Mouse (Mus musculus) A20 (cell line): ENCODE data around the gene Mdh2.

Source experiments
- DNase-seq: peaks from one replicate; pipeline ENCODE4 v3.0.0-alpha.2; 2011; ENCODE audit warnings: low read depth, low spot score

Gene Mdh2

GRCm38 (mm10) chr5:135778471-135779445 is at the start of gene Mdh2:
Gene Mdh2 (plus strand): TSS chr5:135778480.
- DNase-seq: peak; percentile 100

GRCm38 (mm10) chr5:135729351-135729750 is 48.9 kb upstream of the Mdh2 start:
- DNase-seq: no peak

- DNase-seq: no peak
Observed at GRCm38 (mm10) chr5:135730278-135730677, 48.0 kb upstream of the Mdh2 start.

- DNase-seq: no peak
Observed at GRCm38 (mm10) chr5:135730916-135731315, 47.4 kb upstream of the Mdh2 start.

GRCm38 (mm10) chr5:135731322-135731721 is 47.0 kb upstream of the Mdh2 start:
- DNase-seq: no peak

GRCm38 (mm10) chr5:135733071-135733470 is 45.2 kb upstream of the Mdh2 start:
- DNase-seq: no peak

GRCm38 (mm10) chr5:135734057-135734680 is 44.1 kb upstream of the Mdh2 start:
- DNase-seq: no peak

GRCm38 (mm10) chr5:135735741-135736140 is 42.5 kb upstream of the Mdh2 start:
- no peak for DNase-seq

GRCm38 (mm10) chr5:135736544-135736943 is 41.7 kb upstream of the Mdh2 start:
- DNase-seq: no peak

- DNase-seq: peak; percentile 28
Observed at GRCm38 (mm10) chr5:135737154-135737553, 41.1 kb upstream of the Mdh2 start.

GRCm38 (mm10) chr5:135738266-135738665 is 40.0 kb upstream of the Mdh2 start:
- no peak for DNase-seq

GRCm38 (mm10) chr5:135742156-135742555 is 36.1 kb upstream of the Mdh2 start:
- no peak for DNase-seq

GRCm38 (mm10) chr5:135742941-135743740 is 35.1 kb upstream of the Mdh2 start:
- DNase-seq: peak; percentile 10

- peak; percentile 91 for DNase-seq
Observed at GRCm38 (mm10) chr5:135743741-135744609, 34.3 kb upstream of the Mdh2 start, which contains the start of gene Tmem120a. Gene Tmem120a (minus strand): TSS chr5:135744448.

GRCm38 (mm10) chr5:135744742-135745141 is 33.5 kb upstream of the Mdh2 start:
- no peak for DNase-seq

GRCm38 (mm10) chr5:135751041-135751440 is 27.2 kb upstream of the Mdh2 start:
- no peak for DNase-seq

GRCm38 (mm10) chr5:135751595-135751994 is 26.7 kb upstream of the Mdh2 start:
- no peak for DNase-seq

- DNase-seq: no peak
Observed at GRCm38 (mm10) chr5:135761881-135762280, 16.4 kb upstream of the Mdh2 start.

- DNase-seq: peak; percentile 59
Observed at GRCm38 (mm10) chr5:135763526-135763925, 14.8 kb upstream of the Mdh2 start.

GRCm38 (mm10) chr5:135764971-135765370 is 13.3 kb upstream of the Mdh2 start:
- no peak for DNase-seq

GRCm38 (mm10) chr5:135772519-135772918 is 5.8 kb upstream of the Mdh2 start:
- no peak for DNase-seq
